Mouse (Mus musculus) bone marrow macrophage, adult 2 months (primary cell): ENCODE results near the gene Med17. TPM values are rescaled to one million over a fixed set of nuclear protein-coding genes. Genes with fewer than 3 reads are reported as not detected.
A peak's percentile ranks its signal among the peaks of the same experiment; 100 is the strongest.
"Not testable (repeated sequence)": the region's sequence is repeated elsewhere in the genome, so short reads cannot be mapped to it uniquely, and the experiment has no call there.

Experiments used
- H3K27ac ChIP-seq: 2 replicates; pipeline ENCODE4 v1.5.1; 2012; ENCODE audit warnings: low read depth, low read length; ENCODE audit not compliant: insufficient read depth
- H3K4me1 ChIP-seq: 2 replicates; pipeline ENCODE4 v1.6.1; 2012; ENCODE audit warnings: low read length; ENCODE audit not compliant: control insufficient read depth, insufficient read depth
- H3K4me3 ChIP-seq: 2 replicates; pipeline ENCODE4 v1.5.1; 2012; ENCODE audit warnings: mild to moderate bottlenecking, low read length, moderate library complexity; ENCODE audit not compliant: insufficient read depth
- CTCF ChIP-seq: IDR thresholded peaks from 2 replicates; pipeline ENCODE4 v1.5.1; 2012; ENCODE audit warnings: low read depth, mild to moderate bottlenecking, low read length, moderate library complexity
- POLR2A ChIP-seq: IDR thresholded peaks from 2 replicates; pipeline ENCODE4 v1.6.1; 2012; ENCODE audit warnings: mild to moderate bottlenecking, low read depth, low read length, borderline replicate concordance
- polyA plus RNA-seq: library from polyadenylated mRNA; stranded (reverse); fragments of >200 nt; gene quantifications from 2 replicates; pipeline ENCODE4 v1.2.4, GENCODE M21; 2012; ENCODE audit not compliant: missing spikeins, insufficient read depth, insufficient read length

Gene Med17
- 66.1 and 70.6 TPM in 2 replicates for polyA plus RNA-seq

DNA sequence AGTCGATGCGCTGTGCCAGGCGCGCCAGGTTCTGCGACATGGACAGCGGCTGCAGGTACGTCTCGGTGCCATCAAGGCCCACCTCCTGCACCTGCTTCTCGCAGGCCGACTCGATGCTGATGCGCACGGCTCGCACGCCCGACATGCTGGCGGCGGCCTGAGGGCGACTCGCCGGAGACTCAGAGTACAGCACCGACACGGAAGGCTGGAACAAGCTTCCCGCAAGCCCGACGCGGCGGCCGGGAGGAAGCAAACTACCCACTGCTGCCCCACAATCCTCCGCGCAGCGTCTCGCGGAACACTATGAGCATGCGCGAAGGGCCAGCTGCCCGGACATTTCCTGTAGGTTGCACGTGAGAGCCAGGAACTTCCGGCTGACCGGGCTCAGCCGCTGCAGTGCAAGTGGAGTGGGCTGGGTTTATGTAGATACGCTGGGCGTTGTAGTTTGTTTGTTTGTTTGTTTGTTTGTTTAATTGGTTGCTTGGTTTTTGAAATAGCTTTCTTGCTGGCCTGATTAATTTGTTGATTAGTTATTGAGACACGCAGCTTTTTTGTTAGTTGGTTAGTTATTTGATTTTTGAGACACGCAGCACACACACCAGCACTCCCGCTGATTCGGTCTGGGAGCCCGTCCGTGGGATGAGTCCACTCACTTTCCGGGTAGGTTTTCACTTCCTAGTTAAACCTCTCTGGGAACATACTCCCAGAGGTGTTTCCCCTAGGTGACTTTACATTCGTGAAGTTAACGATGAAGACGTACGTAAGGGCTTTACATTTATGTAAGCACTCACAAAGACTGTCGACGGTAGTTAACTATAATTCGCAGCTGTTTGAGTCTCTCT is at the start of gene Med17:
Gene Med17, minus strand, starts transcription at position 283 of the 842 bp plus-strand sequence.
- peaks cover 7% of the 10 kb centered on the region for H3K4me1 ChIP-seq
- peak within 1 kb of the TSS; percentile 71 for H3K27ac ChIP-seq
- TF ChIP-seq POLR2A (no peak), CTCF (no peak)
- peak within 1 kb of the TSS; percentile 81 for H3K4me3 ChIP-seq

DNA sequence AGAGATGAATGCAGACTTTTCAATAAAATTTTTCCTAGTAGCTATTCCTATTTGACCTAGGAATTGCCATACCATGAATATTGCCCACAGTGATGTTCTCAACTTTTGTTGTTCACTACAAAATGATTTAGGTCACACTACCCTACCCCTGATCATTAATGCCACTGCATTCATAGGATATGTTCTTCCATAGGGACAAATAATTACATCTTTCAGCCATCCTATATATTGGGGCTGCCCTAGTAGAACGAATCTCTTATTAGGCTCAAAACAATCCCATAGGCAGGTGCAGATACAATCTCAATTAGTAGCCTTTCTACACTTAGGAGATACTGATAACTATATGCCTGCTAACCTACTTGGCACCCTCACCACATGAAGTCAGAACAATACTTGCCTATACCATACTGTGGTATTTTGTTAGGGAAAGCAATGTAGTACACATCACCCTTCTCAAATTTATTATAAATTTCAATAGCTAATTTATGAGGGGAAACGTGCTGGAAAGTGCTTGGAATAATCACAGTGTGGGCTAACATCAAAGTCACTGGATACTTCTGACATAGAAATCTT is 38.5 kb upstream of the Med17 start:
- no peak overlapping the region for H3K27ac ChIP-seq
- no peaks in the 10 kb centered on the region for H3K4me1 ChIP-seq
- TF ChIP-seq CTCF (no peak), POLR2A (no peak)
- no peak overlapping the region for H3K4me3 ChIP-seq

DNA sequence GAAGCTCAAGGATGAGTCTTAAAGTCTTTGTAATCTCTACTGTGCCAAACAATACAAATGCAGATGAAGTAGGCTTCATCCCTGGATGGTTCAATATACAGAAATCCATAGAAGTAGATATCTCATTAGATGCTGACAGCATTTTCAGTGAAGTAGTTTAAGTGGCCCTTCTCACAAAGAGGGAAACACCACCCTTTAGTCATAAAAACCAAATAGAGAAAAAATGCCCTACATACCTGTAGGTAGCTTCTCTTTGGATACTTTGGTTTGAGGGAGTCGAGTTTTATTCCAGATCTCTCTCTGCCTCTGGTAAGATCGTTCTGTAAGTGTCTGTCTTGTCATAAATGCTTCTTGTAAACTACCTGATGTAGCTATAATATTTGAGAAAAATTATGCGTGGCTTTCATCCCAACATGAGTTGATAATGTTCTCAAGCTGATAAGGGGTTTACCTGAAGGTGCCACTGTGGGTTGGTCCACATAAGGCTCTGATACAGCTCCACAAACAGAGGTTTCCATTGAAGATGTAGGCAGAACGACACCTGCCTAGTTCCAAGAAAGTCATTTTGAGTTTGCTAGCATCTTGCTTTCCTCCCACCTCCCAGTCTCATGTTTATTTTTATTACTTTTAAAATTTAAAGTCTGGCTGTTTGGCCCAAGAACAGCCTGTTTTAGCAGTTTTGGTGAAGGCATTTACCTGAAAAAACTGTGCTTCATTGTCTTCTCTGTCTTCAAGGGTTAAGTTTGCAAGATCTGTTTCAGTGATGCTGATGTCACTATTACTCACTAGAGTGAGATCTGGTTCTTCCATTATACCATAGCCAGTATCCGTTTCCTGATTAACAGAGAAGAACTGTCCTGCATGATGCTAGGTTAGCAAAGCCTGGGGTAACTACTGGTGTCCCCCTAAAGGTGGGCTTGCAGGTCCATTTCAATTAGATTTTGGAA is 37.8 kb upstream of the Med17 start:
- Histone ChIP-seq H3K4me3 (no peak overlapping the region), H3K27ac (no peak overlapping the region)
- TF ChIP-seq CTCF: no peak
- TF ChIP-seq POLR2A: no peak

DNA sequence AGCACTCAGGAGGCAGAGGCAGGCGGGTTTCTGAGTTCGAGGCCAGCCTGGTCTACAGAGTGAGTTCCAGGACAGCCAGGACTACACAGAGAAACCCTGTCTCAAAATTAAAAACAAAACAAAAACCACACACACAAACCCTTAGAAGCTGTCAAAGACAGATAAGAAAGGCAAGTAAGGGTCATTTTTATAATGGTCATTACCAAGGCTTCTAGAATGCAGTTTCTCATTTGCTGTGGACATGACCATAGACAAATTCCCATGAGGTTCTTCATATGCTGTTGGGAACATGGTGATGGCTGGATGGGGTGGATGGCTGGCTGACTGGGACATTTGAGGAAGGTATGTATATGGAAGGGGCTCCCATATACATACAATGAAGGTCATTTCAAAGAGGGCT is 36.6 kb upstream of the Med17 start:
- H3K27ac ChIP-seq, H3K4me3 ChIP-seq, H3K4me1 ChIP-seq: not testable (repeated sequence)

More for the DNA sequence above, 37.8 kb upstream of the Med17 start:
- no peaks in the 10 kb centered on the region for H3K4me1 ChIP-seq

DNA sequence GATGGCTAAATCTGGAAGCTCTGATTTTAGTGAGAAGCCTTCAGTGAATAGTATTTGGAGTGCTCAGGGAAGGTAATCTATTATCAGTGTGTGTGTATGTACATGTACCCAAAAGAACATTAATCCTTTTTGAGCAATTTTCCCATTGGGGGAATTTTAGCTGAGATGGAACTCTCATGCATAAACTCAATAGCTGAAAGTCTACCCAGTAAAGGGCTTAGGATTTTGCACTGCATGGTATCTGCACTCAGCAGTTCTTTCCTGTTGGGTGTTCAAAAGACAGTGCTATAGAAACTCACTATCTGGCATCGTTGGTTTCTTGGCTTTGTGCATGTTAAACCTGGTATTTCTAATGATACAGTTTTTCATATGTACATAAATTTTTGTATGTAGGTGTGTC is 34.9 kb upstream of the Med17 start:
- H3K4me3 ChIP-seq: no peak overlapping the region
- no peak overlapping the region for H3K27ac ChIP-seq
- TF ChIP-seq POLR2A (no peak), CTCF (no peak)
- H3K4me1 ChIP-seq: no peaks in the 10 kb centered on the region

DNA sequence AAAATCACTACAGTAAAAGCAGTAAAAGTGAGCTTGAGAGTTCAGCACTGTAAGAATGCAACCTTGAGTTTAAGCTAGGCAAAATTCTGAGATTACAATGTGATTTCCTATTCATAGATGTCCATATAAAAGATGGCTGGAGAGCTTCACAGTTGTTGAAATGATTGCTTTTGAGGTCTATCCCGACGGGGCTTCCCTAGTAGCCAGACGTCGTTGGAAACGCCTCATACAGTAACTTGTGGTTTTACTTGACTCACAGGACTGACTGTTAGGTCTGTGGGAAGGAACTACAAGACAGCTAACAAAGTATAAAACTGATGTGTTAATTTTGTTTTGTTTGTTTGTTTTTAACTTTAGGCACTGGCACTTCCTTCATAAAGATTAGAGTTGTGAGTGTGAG is 33.9 kb upstream of the Med17 start:
- no peak for TF ChIP-seq POLR2A
- no peak for TF ChIP-seq CTCF
- H3K4me3 ChIP-seq: no peak overlapping the region

DNA sequence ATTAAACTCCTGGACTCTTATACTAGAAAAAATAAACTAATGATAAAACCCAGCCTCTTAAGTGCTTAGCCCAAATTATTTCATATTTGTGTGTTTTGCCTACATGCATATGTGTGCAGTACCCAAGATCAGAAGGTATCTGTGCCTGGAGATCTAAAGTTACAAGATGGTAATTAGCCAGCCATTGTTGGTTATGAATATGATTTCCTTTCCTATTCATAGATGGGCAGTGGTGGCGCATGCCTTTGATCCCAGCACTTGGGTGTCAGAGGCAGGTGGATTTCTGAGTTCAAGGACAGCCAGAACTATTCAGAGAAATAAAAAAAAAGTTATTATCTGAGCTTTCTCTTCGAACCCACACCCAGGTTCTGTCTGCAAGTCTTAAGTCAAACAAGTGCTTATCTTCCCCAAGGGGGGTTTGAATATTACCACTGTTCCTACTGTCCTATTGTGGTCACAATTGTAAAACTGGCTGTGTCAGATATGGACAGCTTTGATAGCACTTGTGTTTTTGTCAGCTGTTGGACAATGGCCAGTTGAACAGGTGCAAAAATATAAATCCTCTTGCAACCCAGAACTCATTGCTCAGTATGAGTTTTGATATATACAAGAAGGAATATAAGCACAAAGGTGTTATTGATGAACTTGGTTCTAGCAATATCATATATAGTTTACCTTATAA is 32.5 kb upstream of the Med17 start:
- no peak overlapping the region for H3K27ac ChIP-seq
- peaks cover 7% of the 10 kb centered on the region for H3K4me1 ChIP-seq
- no peak overlapping the region for H3K4me3 ChIP-seq
- TF ChIP-seq CTCF (no peak), POLR2A (no peak)

More for the DNA sequence above, 33.9 kb upstream of the Med17 start:
- Histone ChIP-seq H3K27ac (no peak overlapping the region), H3K4me1 (peaks cover 3% of the 10 kb centered on the region; the same call in 1 of the 2 replicates)

DNA sequence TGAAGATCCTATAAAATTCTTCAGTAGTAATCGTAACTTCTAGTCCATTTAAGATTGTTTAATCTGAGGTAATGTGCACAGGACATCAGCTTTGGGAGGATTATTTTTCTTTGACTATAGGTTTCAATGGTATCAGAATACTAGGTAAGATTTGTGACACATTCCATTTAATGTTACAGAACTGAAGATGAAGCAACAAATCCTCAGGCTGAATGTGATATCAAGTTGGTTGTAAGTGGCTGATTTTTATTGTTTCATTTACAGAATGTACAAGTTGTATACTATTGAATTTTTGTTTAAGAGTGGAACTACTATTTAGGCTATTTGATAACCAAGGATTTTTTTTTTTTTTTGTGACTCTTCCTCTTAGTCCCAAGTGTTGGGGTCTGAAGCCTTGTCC is 30.4 kb upstream of the Med17 start:
- peaks cover 9% of the 10 kb centered on the region for H3K4me1 ChIP-seq

DNA sequence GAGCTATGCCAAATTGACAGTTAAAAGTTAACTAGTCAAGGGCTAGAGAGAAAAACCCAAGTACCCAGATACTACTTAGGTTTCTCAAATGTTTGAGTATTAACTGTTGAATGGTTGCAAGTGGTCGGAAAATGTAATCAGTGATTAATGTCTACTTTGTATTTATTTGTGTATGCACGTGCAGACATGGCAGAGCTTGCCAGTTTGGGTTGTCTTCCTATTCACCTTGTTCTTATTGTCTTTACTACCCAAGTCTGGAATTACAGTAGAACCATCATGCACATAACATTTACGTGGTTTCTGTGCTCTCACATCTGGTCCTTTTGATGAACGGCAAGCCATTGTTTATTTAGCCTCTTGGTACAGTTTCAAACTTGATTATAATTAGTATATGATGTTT is 29.7 kb upstream of the Med17 start:
- Histone ChIP-seq H3K27ac (no peak overlapping the region), H3K4me1 (peaks cover 14% of the 10 kb centered on the region), H3K4me3 (no peak overlapping the region)
- no peak for TF ChIP-seq POLR2A
- TF ChIP-seq CTCF: no peak

More for the DNA sequence above, 30.4 kb upstream of the Med17 start:
- Histone ChIP-seq H3K4me3 (no peak overlapping the region), H3K27ac (no peak overlapping the region)
- TF ChIP-seq CTCF: no peak
- TF ChIP-seq POLR2A: no peak

DNA sequence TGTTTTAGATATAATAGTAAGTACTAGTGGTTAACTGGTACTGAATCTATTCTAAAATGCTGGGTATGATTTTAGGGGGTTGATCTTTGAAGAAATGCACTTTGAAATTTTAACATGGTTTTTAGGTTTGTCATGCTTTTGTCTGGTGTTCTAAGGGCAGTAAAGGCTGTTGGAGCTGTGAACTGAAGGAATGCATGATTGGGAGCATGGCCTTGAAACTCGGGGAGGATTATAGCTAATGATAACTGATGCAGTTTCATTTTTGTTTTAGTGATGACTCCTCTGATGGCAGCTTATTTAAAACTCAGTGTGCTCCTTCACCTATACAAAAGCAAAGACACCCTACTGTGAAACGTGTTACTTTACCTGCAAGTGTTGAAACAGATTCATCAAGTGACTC is 28.5 kb upstream of the Med17 start:
- no peak overlapping the region for H3K27ac ChIP-seq
- TF ChIP-seq POLR2A (no peak), CTCF (no peak)
- peaks cover 14% of the 10 kb centered on the region for H3K4me1 ChIP-seq
- H3K4me3 ChIP-seq: peak overlapping the region; percentile 29; the same call in 1 of the 2 replicates
